Mouse (Mus musculus) olfactory bulb, adult 2 months (tissue): ENCODE measurements around the gene Prr29.
A peak's percentile ranks its signal among the peaks of the same experiment; 100 is the strongest.

Source experiments
- CTCF ChIP-seq: fragments of 200-500 bp; IDR thresholded peaks from 2 replicates; pipeline ENCODE4 v1.5.1; 2012; ENCODE audit warnings: low read depth, mild to moderate bottlenecking, low read length, moderate library complexity; ENCODE audit not compliant: insufficient read depth
- POLR2A ChIP-seq: fragments of 200-500 bp; IDR thresholded peaks from 2 replicates; pipeline ENCODE4 v1.6.1; 2012; ENCODE audit warnings: mild to moderate bottlenecking, low read depth, low read length, moderate library complexity; ENCODE audit not compliant: insufficient read depth

DNA sequence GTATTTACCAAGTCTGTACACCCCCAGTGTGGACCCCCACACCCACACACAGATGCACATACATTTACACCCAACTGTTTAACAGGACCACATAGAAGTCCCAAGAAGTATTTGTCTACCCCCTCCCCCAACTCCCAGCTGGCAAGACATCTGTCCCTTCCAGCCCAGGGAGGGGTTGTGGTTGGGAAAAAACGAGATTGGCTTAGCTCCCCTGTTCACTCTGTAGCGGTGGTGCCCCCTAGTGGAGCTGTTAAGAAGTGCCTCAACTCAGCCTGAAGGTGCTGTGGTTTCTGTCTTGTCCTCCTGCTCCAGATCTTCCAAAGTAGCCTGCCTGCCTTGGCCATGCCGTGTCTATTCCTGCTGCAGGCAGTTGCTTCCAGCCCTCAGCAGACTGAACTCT, 1.0 kb downstream of the Prr29 start:
- TF ChIP-seq CTCF, result peak; percentile 70
- TF ChIP-seq POLR2A, result no peak
